Mouse (Mus musculus) limb, embryonic 14.5 days (tissue): ENCODE measurements at regions not wholly inside any gene's neighbourhood (a gene's known extent, or its start where the extent isn't known, plus 50 kb on each side); places are given as distances from the start of the nearest gene placed in this dataset.
A peak's percentile ranks its signal among the peaks of the same experiment; 100 is the strongest.

ENCODE experiments used
- ATAC-seq: fragments of 200-750 bp; cut with Nextera tagmentation; 2 replicates; pipeline ENCODE4 v1.8.0; 2017; ENCODE audit warnings: low read depth, moderate number of reproducible peaks, moderate TSS enrichment; ENCODE audit not compliant: low FRiP score
- DNase-seq: peaks from one replicate; pipeline ENCODE4 v3.0.0-alpha.2; 2015; ENCODE audit warnings: low spot score
- H3K27ac ChIP-seq: fragments of 300-500 bp; sonication (generic); replicated peaks from 2 replicates; pipeline ENCODE4 v1.5.1; 2014; ENCODE audit warnings: low read depth, mild to moderate bottlenecking, low read length, moderate library complexity, mixed read lengths
- H3K27me3 ChIP-seq: fragments of 300-500 bp; sonication (generic); 2 replicates; pipeline ENCODE4 v1.6.1; 2014; ENCODE audit warnings: low read length, mixed read lengths; ENCODE audit not compliant: control insufficient read depth, insufficient read depth
- H3K36me3 ChIP-seq: fragments of 300-500 bp; sonication (generic); 2 replicates; pipeline ENCODE4 v1.6.1; 2014; ENCODE audit warnings: mild to moderate bottlenecking, low read length, moderate library complexity, mixed read lengths; ENCODE audit not compliant: control insufficient read depth, insufficient read depth
- H3K4me1 ChIP-seq: fragments of 300-500 bp; sonication (generic); 2 replicates; pipeline ENCODE4 v1.6.1; 2014; ENCODE audit warnings: antibody characterized with exemption, low read length, mixed read lengths; ENCODE audit not compliant: control insufficient read depth, insufficient read depth
- H3K4me2 ChIP-seq: fragments of 300-500 bp; sonication (generic); replicated peaks from 2 replicates; pipeline ENCODE4 v1.6.1; 2014; ENCODE audit warnings: low read depth, mild to moderate bottlenecking, low read length, moderate library complexity; ENCODE audit not compliant: severe bottlenecking
- H3K4me3 ChIP-seq: fragments of 300-500 bp; sonication (generic); replicated peaks from 2 replicates; pipeline ENCODE4 v1.5.1; 2014; ENCODE audit warnings: low read length
- H3K9ac ChIP-seq: fragments of 300-500 bp; sonication (generic); 2 replicates; pipeline ENCODE4 v1.6.1; 2014; ENCODE audit warnings: mild to moderate bottlenecking, low read depth, low read length, moderate library complexity; ENCODE audit not compliant: severe bottlenecking
- H3K9me3 ChIP-seq: fragments of 300-500 bp; sonication (generic); 2 replicates; pipeline ENCODE4 v1.6.1; 2016; ENCODE audit warnings: low read length; ENCODE audit not compliant: control insufficient read depth
- POLR2A ChIP-seq: fragments of 200-500 bp; IDR thresholded peaks from 2 replicates; pipeline ENCODE4 v1.8.0; 2012; ENCODE audit warnings: inconsistent platforms, mild to moderate bottlenecking, moderate library complexity, borderline replicate concordance; ENCODE audit not compliant: insufficient read depth, insufficient read length; ENCODE audit errors: extremely low read depth
- WGBS: fragments of 180-500 bp; shearing (Covaris S2); extraction: QIAGEN DNeasy Blood & Tissue Kit; methylation state at CpG from one replicate; pipeline ENCODE4 v1.1.7; 2014; 5-methylcytosine and 5-hydroxymethylcytosine counted together

- peak; percentile 49 for DNase-seq
- no peak overlapping the region for H3K9ac ChIP-seq
- H3K4me2 ChIP-seq = no peak overlapping the region
- H3K27me3 ChIP-seq = no peaks in the 10 kb centered on the region
- no peak for TF ChIP-seq POLR2A
- WGBS = 51% methylated on average over 10 of the region's 10 CpGs
- H3K4me3 ChIP-seq = no peak overlapping the region
- H3K27ac ChIP-seq = no peak overlapping the region
- peaks cover 10% of the 10 kb centered on the region; the same call in 1 of the 2 replicates for H3K4me1 ChIP-seq
- peak; percentile 74 for ATAC-seq
- H3K9me3 ChIP-seq = no peaks in the 10 kb centered on the region
- H3K36me3 ChIP-seq = no peaks in the 10 kb centered on the region
Observed at GRCm38 (mm10) chr10:111558675-111559340, 52.7 kb downstream of the Phlda1 start.

GRCm38 (mm10) chr10:111559341-111560246 is 53.5 kb downstream of the Phlda1 start:
- no peaks in the 10 kb centered on the region for H3K36me3 ChIP-seq
- H3K4me2 ChIP-seq = no peak overlapping the region
- no peaks in the 10 kb centered on the region for H3K9me3 ChIP-seq
- H3K4me1 ChIP-seq = 0 out of 2 replicates have a peak, but pooled peaks cover 5% of the 10 kb centered on the region
- no peaks in the 10 kb centered on the region for H3K27me3 ChIP-seq
- 29% methylated on average over 17 of the region's 17 CpGs for WGBS
- H3K4me3 ChIP-seq = no peak overlapping the region
- no peak for DNase-seq
- ATAC-seq = no peak
- no peak overlapping the region for H3K27ac ChIP-seq
- TF ChIP-seq POLR2A = no peak
- H3K9ac ChIP-seq = no peak overlapping the region

GRCm38 (mm10) chr10:111562628-111563027 is 56.5 kb downstream of the Phlda1 start:
- no peak for TF ChIP-seq POLR2A
- H3K36me3 ChIP-seq = no peaks in the 10 kb centered on the region
- ATAC-seq = no peak
- WGBS = 60% methylated on average over 8 of the region's 8 CpGs
- H3K4me1 ChIP-seq = peaks cover 16% of the 10 kb centered on the region
- H3K4me3 ChIP-seq = no peak overlapping the region
- no peak overlapping the region for H3K9ac ChIP-seq
- no peaks in the 10 kb centered on the region for H3K27me3 ChIP-seq
- no peak for DNase-seq
- H3K27ac ChIP-seq = no peak overlapping the region
- H3K9me3 ChIP-seq = no peaks in the 10 kb centered on the region
- H3K4me2 ChIP-seq = no peak overlapping the region

DNA sequence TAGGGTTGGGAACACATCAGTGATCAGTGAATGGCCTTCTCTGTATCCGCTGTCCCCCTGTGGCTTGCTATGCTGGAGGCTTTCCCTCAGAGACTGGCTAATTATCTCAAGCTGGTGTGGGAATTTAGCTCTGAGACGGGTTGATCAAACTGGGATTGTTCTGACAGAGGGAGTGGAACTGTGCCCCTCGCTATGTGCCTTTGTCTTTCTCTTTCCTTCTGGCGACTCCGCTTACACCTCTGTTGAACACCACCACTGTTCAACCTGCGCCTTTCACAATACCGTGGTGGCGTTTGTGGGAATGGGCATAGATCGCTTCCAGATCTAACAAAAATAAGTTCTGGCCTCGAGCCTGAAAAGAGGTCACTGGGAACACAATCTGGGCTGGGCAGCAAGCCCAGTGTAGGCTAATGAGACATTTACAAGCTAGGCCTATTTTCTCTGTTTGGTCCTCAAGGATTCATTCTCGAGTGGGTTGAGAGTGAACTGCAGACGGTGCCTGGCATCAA is 60.8 kb downstream of the Phlda1 start:
- Histone ChIP-seq H3K9ac (no peak overlapping the region), H3K27me3 (no peaks in the 10 kb centered on the region), H3K4me1 (peaks cover 13% of the 10 kb centered on the region), H3K36me3 (no peaks in the 10 kb centered on the region), H3K9me3 (no peaks in the 10 kb centered on the region), H3K4me3 (no peak overlapping the region), H3K4me2 (no peak overlapping the region), H3K27ac (peak overlapping the region; percentile 66)
- 45% methylated on average over 12 of the region's 12 CpGs for WGBS
- ATAC-seq = peak; percentile 69
- TF ChIP-seq POLR2A = no peak
- DNase-seq = peak; percentile 77

- no peak overlapping the region for H3K4me2 ChIP-seq
- WGBS = 46% methylated on average over 7 of the region's 7 CpGs
- no peak overlapping the region for H3K9ac ChIP-seq
- peaks cover 17% of the 10 kb centered on the region for H3K4me1 ChIP-seq
- ATAC-seq (no peak), DNase-seq (no peak)
- no peaks in the 10 kb centered on the region for H3K9me3 ChIP-seq
- no peaks in the 10 kb centered on the region for H3K36me3 ChIP-seq
- no peak for TF ChIP-seq POLR2A
- no peak overlapping the region for H3K4me3 ChIP-seq
- no peak overlapping the region for H3K27ac ChIP-seq
- no peaks in the 10 kb centered on the region for H3K27me3 ChIP-seq
Observed at GRCm38 (mm10) chr10:111570501-111571258, 64.6 kb downstream of the Phlda1 start.
